Mouse (Mus musculus) C2C12 (cell line): ENCODE results near the gene Ric8b. TPM values are rescaled to one million over a fixed set of nuclear protein-coding genes. Genes with fewer than 3 reads are reported as not detected.

Experiments used
- H3K27me3 ChIP-seq: one replicate; pipeline ENCODE4 v1.6.1; 2011; ENCODE audit not compliant: control insufficient read depth, insufficient read depth, insufficient read length
- H3K36me3 ChIP-seq: one replicate; pipeline ENCODE4 v1.6.1; 2011; ENCODE audit not compliant: control insufficient read depth, insufficient read depth
- H3K4me3 ChIP-seq: one replicate; pipeline ENCODE4 v1.5.1; 2011; ENCODE audit warnings: mild to moderate bottlenecking, control low read depth; ENCODE audit not compliant: poor library complexity, insufficient read depth, severe bottlenecking
- H3K79me2 ChIP-seq: one replicate; pipeline ENCODE4 v1.6.1; 2011; ENCODE audit not compliant: control insufficient read depth, insufficient read depth
- H3K79me3 ChIP-seq: one replicate; pipeline ENCODE4 v1.6.1; 2011; ENCODE audit warnings: low read depth, control low read depth
- H3ac ChIP-seq: one replicate; pipeline ENCODE3; 2011; ENCODE audit warnings: low read depth; ENCODE audit not compliant: control insufficient read depth, insufficient read length
- CEBPB ChIP-seq: IDR thresholded peaks from one replicate; pipeline ENCODE4 v1.6.1; 2011; ENCODE audit warnings: low read depth, mild to moderate bottlenecking, control low read depth, moderate library complexity
- CTCF ChIP-seq: IDR thresholded peaks from one replicate; pipeline ENCODE4 v1.5.1; 2011; ENCODE audit not compliant: control insufficient read depth, insufficient read depth, insufficient read length
- FOSL1 ChIP-seq: IDR thresholded peaks from one replicate; pipeline ENCODE4 v1.8.0; 2011; ENCODE audit warnings: mild to moderate bottlenecking, low read length; ENCODE audit not compliant: poor library complexity, insufficient read depth, severe bottlenecking
- MAX ChIP-seq: IDR thresholded peaks from one replicate; pipeline ENCODE4 v1.6.1; 2011; ENCODE audit warnings: mild to moderate bottlenecking, control low read depth
- MYOD1 ChIP-seq: IDR thresholded peaks from one replicate; pipeline ENCODE4 v1.6.1; 2011; ENCODE audit warnings: low read depth; ENCODE audit not compliant: control insufficient read depth, insufficient read length
- MYOG ChIP-seq: IDR thresholded peaks from one replicate; pipeline ENCODE4 v1.6.1; 2011; ENCODE audit not compliant: control insufficient read depth, insufficient read length; ENCODE audit errors: extremely low read depth
- USF1 ChIP-seq: IDR thresholded peaks from one replicate; pipeline ENCODE4 v1.6.1; 2011; ENCODE audit warnings: low read depth, mild to moderate bottlenecking, control low read depth, moderate library complexity
- polyA plus RNA-seq: library from polyadenylated mRNA; unstranded; fragments of >200 nt; fragmentation: generic; extraction: Trizol; gene quantifications from one replicate; pipeline ENCODE4 v1.2.1, GENCODE M21; 2012; ENCODE audit warnings: missing spikeins

Ric8b gene
- polyA plus RNA-seq, 1 experiment, result 6.4 TPM

GRCm38 (mm10) chr10:84903742-84904141 is 13.7 kb upstream of the Ric8b start:
- Histone ChIP-seq H3K79me3 (no peaks in the 10 kb centered on the region), H3K27me3 (no peaks in the 10 kb centered on the region), H3ac (no peak overlapping the region), H3K4me3 (no peak overlapping the region), H3K36me3 (no peaks in the 10 kb centered on the region), H3K79me2 (no peaks in the 10 kb centered on the region)
- TF ChIP-seq MYOD1 (no peak), MYOG (no peak), FOSL1 (no peak), USF1 (no peak), CEBPB (no peak), MAX (no peak), CTCF (no peak)

GRCm38 (mm10) chr10:84906895-84907294 is 10.5 kb upstream of the Ric8b start:
- Histone ChIP-seq H3K79me2 (no peaks in the 10 kb centered on the region), H3K27me3 (no peaks in the 10 kb centered on the region), H3K79me3 (no peaks in the 10 kb centered on the region), H3K4me3 (no peak overlapping the region), H3K36me3 (no peaks in the 10 kb centered on the region), H3ac (no peak overlapping the region)
- no peak for TF ChIP-seq FOSL1
- TF ChIP-seq MAX, result no peak
- TF ChIP-seq CEBPB, result no peak
- TF ChIP-seq USF1, result no peak
- TF ChIP-seq CTCF, result no peak
- no peak for TF ChIP-seq MYOD1
- no peak for TF ChIP-seq MYOG

- TF ChIP-seq CEBPB (no peak), MYOD1 (no peak), MYOG (no peak), CTCF (no peak), FOSL1 (no peak), MAX (no peak), USF1 (no peak)
- no peak overlapping the region for H3ac ChIP-seq
- no peaks in the 10 kb centered on the region for H3K27me3 ChIP-seq
- no peaks in the 10 kb centered on the region for H3K36me3 ChIP-seq
- H3K4me3 ChIP-seq, result no peak overlapping the region
- no peaks in the 10 kb centered on the region for H3K79me3 ChIP-seq
- no peaks in the 10 kb centered on the region for H3K79me2 ChIP-seq
Observed at GRCm38 (mm10) chr10:84908006-84908405, 9.4 kb upstream of the Ric8b start.

GRCm38 (mm10) chr10:84908471-84908870 is 8.9 kb upstream of the Ric8b start:
- H3ac ChIP-seq, result no peak overlapping the region
- H3K79me3 ChIP-seq, result no peaks in the 10 kb centered on the region
- H3K36me3 ChIP-seq, result no peaks in the 10 kb centered on the region
- no peaks in the 10 kb centered on the region for H3K27me3 ChIP-seq
- no peak overlapping the region for H3K4me3 ChIP-seq
- no peaks in the 10 kb centered on the region for H3K79me2 ChIP-seq
- TF ChIP-seq USF1, result no peak
- no peak for TF ChIP-seq FOSL1
- TF ChIP-seq MYOD1, result no peak
- TF ChIP-seq CTCF, result no peak
- no peak for TF ChIP-seq MAX

- no peak for TF ChIP-seq CTCF
- no peak for TF ChIP-seq USF1
- no peak for TF ChIP-seq CEBPB
- TF ChIP-seq MYOG, result no peak
- TF ChIP-seq FOSL1, result no peak
- TF ChIP-seq MYOD1, result no peak
- TF ChIP-seq MAX, result no peak
- Histone ChIP-seq H3K79me3 (no peaks in the 10 kb centered on the region), H3K27me3 (no peaks in the 10 kb centered on the region), H3K4me3 (no peak overlapping the region), H3K79me2 (no peaks in the 10 kb centered on the region), H3K36me3 (no peaks in the 10 kb centered on the region), H3ac (no peak overlapping the region)
Observed at GRCm38 (mm10) chr10:84909021-84909801, 8.2 kb upstream of the Ric8b start.

GRCm38 (mm10) chr10:84910194-84910593 is 7.2 kb upstream of the Ric8b start:
- TF ChIP-seq MAX (no peak), MYOD1 (no peak), MYOG (no peak), CTCF (no peak), USF1 (no peak), FOSL1 (no peak)
- H3K4me3 ChIP-seq, result no peak overlapping the region
- no peaks in the 10 kb centered on the region for H3K79me3 ChIP-seq
- H3K27me3 ChIP-seq, result no peaks in the 10 kb centered on the region
- no peaks in the 10 kb centered on the region for H3K79me2 ChIP-seq
- no peaks in the 10 kb centered on the region for H3K36me3 ChIP-seq
- H3ac ChIP-seq, result no peak overlapping the region
